Mouse (Mus musculus): ENCODE measurements around the gene Commd3. TPM values are rescaled to one million over a fixed set of nuclear protein-coding genes. Genes with fewer than 3 reads are reported as not detected.
A peak's percentile ranks its signal among the peaks of the same experiment; 100 is the strongest.

The Commd3 gene
- polyA plus RNA-seq (2015; fragmentation: Nextera tagmentation; extraction: Ambion mirVana), result 177 and 206 TPM in 2 replicates

DNA sequence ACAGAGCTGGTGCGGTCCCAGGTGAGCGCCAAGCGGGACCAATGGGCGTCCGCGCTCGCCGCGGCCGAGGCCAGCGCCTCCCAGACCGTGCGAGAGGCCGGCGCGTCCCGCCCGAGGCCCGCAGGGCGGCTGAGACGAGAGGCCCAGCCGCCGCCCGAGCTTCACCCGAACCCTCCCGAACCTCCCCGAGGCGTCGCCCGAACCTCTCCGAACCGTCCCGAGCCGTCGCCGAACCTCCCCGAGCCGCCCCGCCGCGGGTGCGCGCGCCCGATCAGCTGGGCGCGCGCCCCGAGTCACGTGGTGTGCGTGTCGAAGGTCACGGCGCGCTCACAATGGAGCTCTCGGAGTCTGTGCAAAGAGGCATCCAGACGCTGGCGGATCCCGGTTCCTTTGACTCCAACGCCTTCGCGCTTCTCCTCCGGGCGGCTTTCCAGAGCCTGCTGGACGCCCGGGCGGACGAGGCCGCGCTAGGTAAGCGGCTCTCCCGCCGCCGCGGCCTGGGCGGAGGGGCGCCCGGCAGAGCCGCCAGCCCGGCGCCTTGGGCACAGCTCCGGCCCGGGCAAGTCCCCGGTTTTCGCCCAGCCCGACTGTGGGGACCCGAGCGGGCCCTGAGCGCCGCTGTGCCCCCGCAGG is at the start of gene Commd3:
Gene Commd3 (plus strand): TSS at position 252 of the 633 bp plus-strand sequence.
- H3K36me3 ChIP-seq, result no peaks in the 10 kb centered on the region
- peak; percentile 86 for ATAC-seq (replicated peaks; ENCODE audit: insufficient number of reproducible peaks, insufficient read depth, low FRiP score, low read depth)
- peak within 1 kb of the TSS; percentile 91 for H3K9ac ChIP-seq
- under 1% methylated on average over 90 of the region's 91 CpGs for WGBS
- H3K4me2 ChIP-seq, result peak within 1 kb of the TSS; percentile 82
- no peaks in the 10 kb centered on the region for H3K9me3 ChIP-seq (replicated peaks)
- peaks cover 13% of the 10 kb centered on the region for H3K4me1 ChIP-seq (replicated peaks)
- H3K27me3 ChIP-seq, result no peaks in the 10 kb centered on the region; the same call in 1 of the 2 replicates
- H3K27ac ChIP-seq, result peak within 1 kb of the TSS; percentile 96
- peak within 1 kb of the TSS; percentile 82 for H3K4me3 ChIP-seq

DNA sequence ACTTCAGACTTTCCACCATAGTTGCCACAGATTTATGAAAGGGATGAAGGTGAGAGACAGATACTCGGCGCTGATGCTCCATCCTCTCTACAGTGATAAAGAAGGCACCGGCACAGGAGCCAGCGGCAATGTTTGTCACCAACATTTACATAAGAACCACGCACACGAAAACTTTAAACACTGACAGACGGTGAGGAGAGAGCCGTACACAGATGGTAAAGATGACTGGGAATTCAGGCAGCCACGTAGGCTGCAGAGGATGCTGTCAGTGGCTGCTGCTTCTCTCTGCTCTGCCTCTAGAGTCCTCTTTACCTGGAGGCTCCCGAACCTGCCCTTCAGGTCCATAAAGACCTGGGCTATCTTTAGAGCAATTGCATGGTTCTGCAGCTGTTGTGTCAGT is 49.0 kb upstream of the Commd3 start:
- H3K27ac ChIP-seq, result no peak overlapping the region
- H3K27me3 ChIP-seq, result no peaks in the 10 kb centered on the region
- no peak overlapping the region for H3K4me3 ChIP-seq
- no peak overlapping the region for H3K9ac ChIP-seq
- ATAC-seq (replicated peaks; ENCODE audit: insufficient number of reproducible peaks, insufficient read depth, low FRiP score, low read depth), result no peak
- H3K4me2 ChIP-seq, result no peak overlapping the region
- H3K36me3 ChIP-seq, result no peaks in the 10 kb centered on the region
- no peaks in the 10 kb centered on the region for H3K9me3 ChIP-seq (replicated peaks)
- H3K4me1 ChIP-seq (replicated peaks), result no peaks in the 10 kb centered on the region
- WGBS, result 70% methylated on average over 10 of the region's 10 CpGs

DNA sequence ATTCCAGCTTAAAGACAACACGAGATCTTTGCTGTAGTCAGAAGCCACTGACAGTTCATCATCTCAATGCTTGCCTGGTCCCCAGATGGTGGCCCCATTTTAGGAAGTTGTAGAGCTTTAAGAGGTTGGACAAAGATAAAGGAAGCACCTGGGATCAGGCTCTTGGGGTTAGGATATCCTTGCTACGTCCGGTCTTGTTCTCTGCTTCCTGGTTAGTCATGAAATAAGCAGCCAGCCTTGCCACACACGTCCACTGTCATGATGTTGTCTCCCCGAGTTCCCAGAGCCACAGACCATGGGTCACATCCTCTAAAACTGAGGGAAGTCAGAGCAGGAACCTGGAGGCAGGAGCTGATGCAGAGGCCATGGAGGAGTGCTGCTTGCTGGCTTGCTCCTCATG is 41.6 kb upstream of the Commd3 start:
- no peak overlapping the region for H3K27ac ChIP-seq
- no peaks in the 10 kb centered on the region for H3K27me3 ChIP-seq
- H3K4me1 ChIP-seq (replicated peaks), result no peaks in the 10 kb centered on the region
- no peaks in the 10 kb centered on the region for H3K9me3 ChIP-seq (replicated peaks)
- H3K9ac ChIP-seq, result no peak overlapping the region
- WGBS, result 63% methylated on average over 5 of the region's 5 CpGs
- H3K36me3 ChIP-seq, result no peaks in the 10 kb centered on the region
- H3K4me3 ChIP-seq, result no peak overlapping the region
- H3K4me2 ChIP-seq, result no peak overlapping the region
- ATAC-seq (replicated peaks; ENCODE audit: insufficient number of reproducible peaks, insufficient read depth, low FRiP score, low read depth), result no peak

DNA sequence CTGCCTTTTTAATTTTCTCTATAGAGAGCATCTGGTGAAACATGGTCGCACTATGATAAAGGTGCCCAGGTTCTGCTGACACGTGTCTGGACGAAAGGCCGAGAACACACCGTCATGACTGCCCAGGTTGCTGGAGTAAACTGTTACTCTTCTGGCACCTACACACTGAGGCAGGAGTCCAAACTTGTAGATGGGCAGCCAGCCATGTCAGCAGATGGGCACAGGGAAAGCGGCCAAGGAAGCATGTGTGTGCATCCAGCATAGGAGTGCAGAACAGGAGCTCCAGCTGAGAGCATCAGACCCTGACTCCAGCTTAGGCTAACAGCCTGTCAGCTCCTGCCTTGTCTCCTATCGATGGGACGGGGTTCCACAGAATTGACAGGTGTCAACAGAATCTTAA is 37.1 kb upstream of the Commd3 start:
- no peak; the same call in 1 of the 2 replicates for ATAC-seq (replicated peaks; ENCODE audit: insufficient number of reproducible peaks, insufficient read depth, low FRiP score, low read depth)
- no peak overlapping the region for H3K4me3 ChIP-seq
- H3K4me2 ChIP-seq, result no peak overlapping the region
- H3K27ac ChIP-seq, result no peak overlapping the region
- H3K9me3 ChIP-seq (replicated peaks), result no peaks in the 10 kb centered on the region
- H3K36me3 ChIP-seq, result no peaks in the 10 kb centered on the region
- no peaks in the 10 kb centered on the region for H3K4me1 ChIP-seq (replicated peaks)
- no peak overlapping the region for H3K9ac ChIP-seq
- WGBS, result 76% methylated on average over 8 of the region's 8 CpGs
- no peaks in the 10 kb centered on the region for H3K27me3 ChIP-seq

DNA sequence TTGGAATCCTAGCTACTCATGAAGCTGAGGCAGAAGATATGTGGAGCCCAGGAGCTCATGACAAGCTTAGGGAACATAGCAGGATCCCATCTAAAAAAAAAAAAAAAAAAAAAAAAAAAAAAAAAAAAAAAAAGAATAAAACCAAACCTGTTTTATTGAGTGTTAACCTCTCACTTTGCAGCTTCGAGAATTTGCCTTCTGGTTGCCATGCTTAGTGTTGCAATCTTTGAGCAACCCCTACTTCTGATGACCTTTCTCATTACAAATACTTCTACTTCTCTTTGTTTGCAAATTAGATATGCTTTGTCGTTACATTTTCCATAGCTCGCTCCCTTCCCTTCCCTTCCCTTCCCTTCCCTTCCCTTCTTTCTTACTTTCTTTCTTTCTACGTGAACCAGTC is 23.6 kb upstream of the Commd3 start:
- no peaks in the 10 kb centered on the region for H3K27me3 ChIP-seq
- 80% methylated on average over 4 of the region's 4 CpGs for WGBS
- H3K27ac ChIP-seq, result no peak overlapping the region
- no peak overlapping the region for H3K4me2 ChIP-seq
- no peaks in the 10 kb centered on the region for H3K4me1 ChIP-seq (replicated peaks)
- no peak overlapping the region for H3K9ac ChIP-seq
- H3K9me3 ChIP-seq (replicated peaks), result no peaks in the 10 kb centered on the region
- ATAC-seq (replicated peaks; ENCODE audit: insufficient number of reproducible peaks, insufficient read depth, low FRiP score, low read depth), result no peak
- no peak overlapping the region for H3K4me3 ChIP-seq
- no peaks in the 10 kb centered on the region for H3K36me3 ChIP-seq

DNA sequence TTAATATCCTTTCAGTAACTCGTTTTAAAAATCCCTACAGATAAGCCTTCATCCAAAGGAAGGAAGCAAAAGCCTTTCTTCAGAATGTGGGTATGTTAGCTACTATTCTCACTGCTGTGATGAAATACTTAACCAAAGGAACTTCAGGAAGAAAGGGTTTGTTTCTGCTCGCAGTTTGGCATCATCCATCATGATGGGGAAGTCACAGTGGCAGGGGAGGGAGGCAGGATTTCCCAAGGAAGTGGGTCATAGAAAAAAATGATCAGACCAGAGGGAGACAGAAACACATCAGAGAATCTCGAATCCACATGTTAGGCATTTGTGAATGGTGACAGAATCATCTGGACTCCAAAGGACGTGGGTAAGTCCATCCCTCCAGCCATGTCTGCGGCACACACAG is 17.4 kb upstream of the Commd3 start:
- H3K9me3 ChIP-seq (replicated peaks), result no peaks in the 10 kb centered on the region
- H3K4me2 ChIP-seq, result no peak overlapping the region
- WGBS, result 54% methylated on average over 5 of the region's 5 CpGs
- no peaks in the 10 kb centered on the region for H3K4me1 ChIP-seq (replicated peaks)
- no peaks in the 10 kb centered on the region for H3K27me3 ChIP-seq
- no peak for ATAC-seq (replicated peaks; ENCODE audit: insufficient number of reproducible peaks, insufficient read depth, low FRiP score, low read depth)
- H3K36me3 ChIP-seq, result no peaks in the 10 kb centered on the region
- H3K27ac ChIP-seq, result no peak overlapping the region
- H3K9ac ChIP-seq, result no peak overlapping the region
- H3K4me3 ChIP-seq, result no peak overlapping the region

DNA sequence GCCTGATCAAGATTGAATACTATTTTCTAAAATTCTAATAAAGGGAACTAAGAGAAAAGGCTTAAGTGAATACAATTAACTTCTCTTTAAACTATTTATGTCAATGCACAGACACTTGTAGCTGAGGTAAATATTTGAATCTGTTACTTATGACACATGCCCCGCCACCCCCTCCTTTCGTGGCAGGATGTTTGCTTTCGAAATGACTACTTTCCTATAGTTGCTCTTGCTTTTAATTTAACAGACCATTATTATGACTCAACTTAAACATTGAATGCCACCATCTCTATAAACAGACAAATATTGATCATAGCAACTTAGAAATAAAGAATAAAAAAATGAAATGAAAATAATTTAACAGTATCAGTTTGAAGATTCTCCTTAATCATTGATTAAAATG is 8.2 kb upstream of the Commd3 start:
- Histone ChIP-seq H3K36me3 (no peaks in the 10 kb centered on the region), H3K4me1 (replicated peaks) (no peaks in the 10 kb centered on the region), H3K4me3 (no peak overlapping the region), H3K27ac (no peak overlapping the region), H3K27me3 (no peaks in the 10 kb centered on the region; the same call in 1 of the 2 replicates), H3K4me2 (no peak overlapping the region), H3K9ac (no peak overlapping the region), H3K9me3 (replicated peaks) (no peaks in the 10 kb centered on the region)
- WGBS, result 86% methylated on average over 3 of the region's 3 CpGs
- ATAC-seq (replicated peaks; ENCODE audit: insufficient number of reproducible peaks, insufficient read depth, low FRiP score, low read depth), result no peak

DNA sequence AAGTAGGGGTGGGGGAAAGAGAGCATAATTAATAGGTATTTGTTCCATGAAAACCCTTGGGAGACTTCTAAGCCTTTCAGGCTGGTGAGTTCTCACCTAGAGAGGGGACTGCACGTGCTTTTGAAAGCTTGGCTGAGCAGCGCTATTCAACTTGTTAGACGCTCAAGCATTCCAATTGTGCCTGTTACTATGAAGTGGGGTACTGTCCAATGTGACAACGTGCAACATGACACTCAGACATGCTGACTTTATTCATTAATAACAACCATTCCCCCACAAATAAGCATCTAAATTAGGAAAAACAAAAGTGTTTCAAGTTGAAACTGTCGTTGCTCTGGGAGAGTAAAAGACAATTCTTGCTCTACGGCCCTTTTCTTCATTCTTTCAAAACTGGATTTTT is 1.1 kb upstream of the Commd3 start:
- Histone ChIP-seq H3K36me3 (no peaks in the 10 kb centered on the region), H3K9ac (no peak overlapping the region), H3K4me3 (no peak overlapping the region), H3K4me1 (replicated peaks) (peaks cover 11% of the 10 kb centered on the region), H3K27me3 (no peaks in the 10 kb centered on the region; the same call in 1 of the 2 replicates), H3K9me3 (replicated peaks) (no peaks in the 10 kb centered on the region), H3K4me2 (no peak overlapping the region; the same call in 1 of the 2 replicates), H3K27ac (no peak overlapping the region)
- no peak for ATAC-seq (replicated peaks; ENCODE audit: insufficient number of reproducible peaks, insufficient read depth, low FRiP score, low read depth)
- WGBS, result 35% methylated on average over 6 of the region's 6 CpGs

DNA sequence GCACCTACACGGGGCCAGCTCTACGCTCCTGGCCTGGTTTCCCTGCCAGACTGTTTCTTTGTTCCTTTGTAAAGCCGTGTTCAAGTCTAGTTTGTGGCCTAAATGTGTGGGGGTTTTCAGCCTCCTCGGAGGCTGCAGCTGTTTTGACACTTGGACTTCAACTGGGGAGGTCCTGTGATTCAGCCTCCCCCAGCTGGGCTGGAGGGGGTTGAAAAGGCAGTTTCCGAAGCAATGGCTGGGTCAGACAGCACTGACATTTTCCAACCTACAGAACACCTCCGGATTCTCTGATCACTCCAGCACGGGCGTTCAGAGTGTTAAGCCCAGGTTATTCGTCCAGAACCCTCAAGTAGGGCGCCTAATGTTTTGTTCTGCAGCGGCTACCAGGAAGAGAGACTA is 581 bp downstream of the Commd3 start:
- Histone ChIP-seq H3K27me3 (no peaks in the 10 kb centered on the region; the same call in 1 of the 2 replicates), H3K4me1 (replicated peaks) (peaks cover 13% of the 10 kb centered on the region), H3K36me3 (no peaks in the 10 kb centered on the region), H3K4me3 (peak overlapping the region; percentile 82), H3K9me3 (replicated peaks) (no peaks in the 10 kb centered on the region), H3K9ac (peak overlapping the region; percentile 91), H3K27ac (peak overlapping the region; percentile 96), H3K4me2 (peak overlapping the region; percentile 82)
- ATAC-seq (replicated peaks; ENCODE audit: insufficient number of reproducible peaks, insufficient read depth, low FRiP score, low read depth), result no peak
- 1% methylated on average over 11 of the region's 11 CpGs for WGBS

DNA sequence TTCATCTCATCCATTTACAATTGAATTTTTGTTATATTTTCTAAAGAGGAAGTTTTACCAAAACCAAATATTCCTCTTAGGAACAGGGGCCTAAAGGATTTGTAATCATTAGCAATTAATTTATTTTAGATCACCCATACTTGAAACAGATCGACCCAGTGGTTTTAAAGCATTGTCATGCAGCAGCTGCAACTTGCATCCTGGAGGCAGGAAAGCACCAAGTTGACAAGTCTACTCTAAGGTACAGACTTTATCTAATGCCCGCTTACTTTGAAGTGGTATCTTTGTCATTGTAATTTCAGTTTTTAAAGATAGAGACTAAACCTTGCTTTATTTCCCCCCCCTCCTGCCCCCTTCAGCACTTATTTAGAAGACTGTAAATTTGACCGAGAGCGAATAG is 1.6 kb downstream of the Commd3 start:
- Histone ChIP-seq H3K4me2 (peak overlapping the region; percentile 82; the same call in 1 of the 2 replicates), H3K4me1 (replicated peaks) (peaks cover 17% of the 10 kb centered on the region), H3K27ac (no peak overlapping the region), H3K9ac (no peak overlapping the region), H3K36me3 (no peaks in the 10 kb centered on the region), H3K27me3 (0 out of 2 replicates have a peak, but pooled peaks cover 3% of the 10 kb centered on the region), H3K9me3 (replicated peaks) (no peaks in the 10 kb centered on the region), H3K4me3 (no peak overlapping the region)
- WGBS, result 75% methylated on average over 4 of the region's 4 CpGs
- no peak for ATAC-seq (replicated peaks; ENCODE audit: insufficient number of reproducible peaks, insufficient read depth, low FRiP score, low read depth)

DNA sequence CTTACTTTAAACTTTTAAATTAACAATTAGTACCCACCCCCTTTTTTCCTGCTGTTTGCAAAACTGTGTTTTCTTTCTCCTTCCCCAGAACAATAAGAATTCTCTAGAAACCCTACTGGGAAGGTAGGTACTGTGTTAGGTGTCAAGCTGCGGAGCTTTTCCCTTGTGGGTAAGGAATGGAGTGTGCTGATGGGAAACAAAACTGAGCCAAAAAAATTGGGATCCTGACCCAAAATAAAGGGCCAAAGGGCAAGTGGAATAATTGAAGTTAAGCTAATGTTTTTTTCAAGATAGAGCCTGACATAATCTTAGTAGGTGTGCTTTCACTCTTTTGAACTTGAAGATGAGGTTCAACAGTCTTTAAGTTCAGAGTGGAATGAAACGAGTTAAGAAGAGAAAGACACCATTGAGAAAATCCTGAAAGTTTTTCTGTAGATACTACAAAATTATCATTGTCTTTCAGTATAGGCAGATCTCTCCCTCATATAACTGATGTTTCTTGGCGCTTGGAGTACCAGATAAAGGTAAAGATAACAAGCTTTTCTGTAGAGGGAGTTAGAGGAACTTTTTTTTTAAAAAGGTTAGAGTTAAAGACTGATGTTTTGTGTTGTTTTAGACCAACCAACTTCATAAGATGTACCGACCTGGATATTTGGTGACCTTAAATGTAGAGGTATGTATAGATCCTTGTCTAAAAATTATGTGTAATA is 2.2 kb downstream of the Commd3 start:
- Histone ChIP-seq H3K4me2 (no peak overlapping the region), H3K27me3 (peaks cover 7% of the 10 kb centered on the region), H3K4me1 (replicated peaks) (peaks cover 17% of the 10 kb centered on the region), H3K9me3 (replicated peaks) (no peaks in the 10 kb centered on the region), H3K36me3 (no peaks in the 10 kb centered on the region), H3K9ac (no peak overlapping the region), H3K4me3 (no peak overlapping the region), H3K27ac (no peak overlapping the region)
- WGBS, result 88% methylated on average over 4 of the region's 4 CpGs
- ATAC-seq (replicated peaks; ENCODE audit: insufficient number of reproducible peaks, insufficient read depth, low FRiP score, low read depth), result no peak

Data from heart, embryonic 15.5 days (tissue).